Mouse (Mus musculus) lung, adult 2 months (tissue): Measurements from ENCODE around the gene Pde2a. TPM values are rescaled to one million over a fixed set of nuclear protein-coding genes. Genes with fewer than 3 reads are reported as not detected.

Experiments
- DNase-seq: peaks from one replicate; pipeline ENCODE4 v3.0.0; 2022
- H3K4me1 ChIP-seq: fragments of 200-500 bp; 2 replicates; pipeline ENCODE4 v1.6.1; 2011; ENCODE audit warnings: low read length; ENCODE audit not compliant: control insufficient read depth, insufficient read depth
- H3K4me3 ChIP-seq: fragments of 200-500 bp; replicated peaks from 2 replicates; pipeline ENCODE3; 2011; ENCODE audit warnings: low read depth, mild to moderate bottlenecking, control low read depth, low read length; ENCODE audit errors: extremely low read depth
- CTCF ChIP-seq: fragments of 200-500 bp; IDR thresholded peaks from 2 replicates; pipeline ENCODE4 v1.5.1; 2011; ENCODE audit warnings: mild to moderate bottlenecking, low read length, control low read depth; ENCODE audit not compliant: insufficient read depth
- POLR2A ChIP-seq: fragments of 200-500 bp; IDR thresholded peaks from 2 replicates; pipeline ENCODE4 v1.6.1; 2011; ENCODE audit warnings: low read depth, mild to moderate bottlenecking, control low read depth, low read length, borderline replicate concordance; ENCODE audit errors: extremely low read depth
- whole genome bisulfite sequencing: fragments of 180-500 bp; shearing (Covaris S2); methylation state at CpG from one replicate; pipeline ENCODE4 v1.1.7; 2018; 5-methylcytosine and 5-hydroxymethylcytosine counted together
- polyA plus RNA-seq: library from polyadenylated mRNA; depleted of rRNA; stranded (reverse); fragments of >200 nt; gene quantifications from 2 replicates; pipeline ENCODE4 v1.2.3, GENCODE M21; 2012

The Pde2a gene
- polyA plus RNA-seq, 1 experiment = 9.3 TPM

DNA sequence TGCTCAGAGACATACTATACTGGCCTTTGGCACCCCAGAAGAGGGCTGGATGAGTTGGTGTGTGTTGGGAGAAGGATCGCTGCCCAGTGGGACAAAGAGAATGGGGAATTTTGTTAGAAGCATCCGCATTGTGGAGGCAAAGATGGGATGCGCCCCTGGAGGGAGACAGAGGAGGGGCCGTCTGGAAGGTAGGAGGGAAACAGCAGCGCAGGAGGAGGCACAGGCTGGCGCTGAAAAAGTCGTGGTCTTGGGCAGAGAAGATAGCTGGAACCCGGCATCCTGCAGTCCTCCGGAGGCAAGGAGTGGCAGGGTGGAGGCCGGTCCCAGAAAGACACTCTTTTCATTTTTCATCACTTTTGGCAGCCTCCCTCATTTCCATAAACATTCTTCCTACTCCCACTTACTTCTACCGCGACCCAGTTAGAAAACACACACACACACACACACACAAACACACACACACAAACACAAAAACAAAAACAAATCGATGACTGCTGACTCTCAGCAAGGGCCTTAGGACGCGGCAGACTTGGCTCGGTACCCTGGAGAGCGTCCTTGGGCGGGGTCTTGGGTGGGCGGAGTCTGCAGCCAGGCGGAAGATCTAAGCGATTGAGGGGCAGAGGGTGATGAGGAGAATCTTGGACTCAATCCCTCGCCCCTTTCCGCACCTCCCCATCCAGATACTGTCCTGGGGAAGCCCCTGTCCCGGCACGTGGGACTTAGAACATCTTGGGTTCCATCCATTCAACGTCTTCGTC is 2.3 kb upstream of the Pde2a start:
- DNase-seq = no peak
- TF ChIP-seq POLR2A (no peak), CTCF (no peak)
- WGBS = 5% methylated on average over 27 of the region's 27 CpGs
- H3K4me3 ChIP-seq = no peak overlapping the region
- no peaks in the 10 kb centered on the region for H3K4me1 ChIP-seq

DNA sequence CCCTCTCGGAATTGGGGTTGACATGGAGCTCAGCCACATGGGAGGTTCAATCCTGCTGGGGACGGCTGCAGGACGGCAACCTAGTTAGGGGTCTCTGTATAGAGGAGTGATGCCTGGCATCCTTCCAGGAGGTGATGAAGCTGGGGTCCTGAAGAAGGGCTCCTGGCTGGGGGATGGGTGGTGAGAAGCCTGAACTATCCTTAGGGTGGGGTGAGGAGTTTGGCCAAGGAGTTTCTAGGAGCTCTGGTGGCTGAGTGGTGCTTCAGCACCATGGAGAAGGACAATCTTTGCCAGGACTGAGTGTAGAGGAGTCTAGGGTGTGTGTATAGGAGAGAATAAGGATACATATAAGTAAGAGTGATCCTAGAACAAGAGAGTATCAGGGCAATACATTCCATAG is 578 bp downstream of the Pde2a start:
- Histone ChIP-seq H3K4me3 (no peak overlapping the region), H3K4me1 (no peaks in the 10 kb centered on the region)
- DNase-seq = no peak
- TF ChIP-seq POLR2A = no peak
- TF ChIP-seq CTCF = no peak
- WGBS = 28% methylated on average over 3 of the region's 3 CpGs

DNA sequence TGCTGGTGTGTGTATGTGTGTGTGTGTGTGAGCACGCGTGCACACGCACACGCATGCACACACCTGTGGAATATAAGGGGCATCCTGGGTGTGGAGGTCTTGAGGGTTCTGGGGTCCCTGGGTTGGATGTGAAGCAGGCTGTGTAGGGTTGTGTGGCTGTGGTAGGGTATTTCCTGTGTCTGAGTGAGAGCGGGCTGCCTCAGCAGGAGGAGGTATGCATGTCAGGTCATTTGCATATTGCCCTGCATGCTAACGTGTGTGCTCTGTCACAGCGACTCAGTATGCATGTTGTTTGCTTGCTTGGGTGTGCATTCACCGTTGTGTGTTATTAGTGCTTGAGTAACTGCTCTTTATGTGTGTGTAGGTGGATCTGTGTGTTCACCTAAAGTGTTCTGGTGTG is 1.2 kb downstream of the Pde2a start:
- whole genome bisulfite sequencing = 82% methylated on average over 8 of the region's 8 CpGs
- no peaks in the 10 kb centered on the region for H3K4me1 ChIP-seq
- no peak for DNase-seq
- no peak overlapping the region for H3K4me3 ChIP-seq
- TF ChIP-seq POLR2A (no peak), CTCF (no peak)

DNA sequence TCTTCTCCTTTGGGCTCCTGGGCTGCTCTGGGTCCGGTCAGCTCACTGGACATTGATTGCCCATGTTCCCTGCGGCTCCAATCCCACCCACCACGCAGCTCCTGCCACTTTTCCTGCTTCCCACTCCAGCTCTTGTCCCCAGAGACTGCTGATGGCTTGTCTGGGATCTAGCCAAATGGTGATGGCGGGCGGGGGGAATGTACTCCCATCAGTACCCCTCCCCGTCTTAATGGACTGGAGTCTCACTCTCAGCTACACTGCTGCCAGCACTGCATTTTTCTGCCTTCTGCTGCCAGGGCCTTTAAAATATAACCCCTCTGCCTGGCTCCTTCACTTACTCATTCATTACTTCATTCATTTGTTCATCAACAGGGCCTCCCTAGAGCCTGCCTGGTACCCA is 2.5 kb downstream of the Pde2a start:
- Histone ChIP-seq H3K4me1 (no peaks in the 10 kb centered on the region), H3K4me3 (no peak overlapping the region)
- no peak for TF ChIP-seq POLR2A
- no peak for TF ChIP-seq CTCF
- 60% methylated on average over 6 of the region's 6 CpGs for WGBS
- DNase-seq = no peak

DNA sequence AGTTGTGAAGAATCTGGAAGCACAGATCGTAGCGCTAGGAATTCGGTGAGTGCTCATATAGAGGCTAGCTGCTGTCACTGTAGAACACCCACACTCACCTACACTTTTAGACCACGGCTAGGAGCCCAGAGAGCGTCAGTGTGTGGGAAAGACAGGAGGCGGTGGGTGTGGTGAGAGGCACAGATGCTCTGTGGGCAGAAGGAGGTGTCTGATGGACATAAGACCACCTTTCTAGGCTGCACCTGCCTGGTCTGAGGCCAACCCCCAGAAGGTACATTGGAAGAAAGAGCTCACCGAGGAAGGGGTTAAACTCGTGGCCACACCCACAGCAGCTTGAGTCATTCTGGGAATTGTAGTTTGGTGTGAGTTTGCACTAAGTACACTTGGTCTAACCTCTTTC is 5.2 kb downstream of the Pde2a start:
- WGBS = 57% methylated on average over 8 of the region's 8 CpGs
- H3K4me3 ChIP-seq = no peak overlapping the region
- TF ChIP-seq POLR2A (no peak), CTCF (no peak)

DNA sequence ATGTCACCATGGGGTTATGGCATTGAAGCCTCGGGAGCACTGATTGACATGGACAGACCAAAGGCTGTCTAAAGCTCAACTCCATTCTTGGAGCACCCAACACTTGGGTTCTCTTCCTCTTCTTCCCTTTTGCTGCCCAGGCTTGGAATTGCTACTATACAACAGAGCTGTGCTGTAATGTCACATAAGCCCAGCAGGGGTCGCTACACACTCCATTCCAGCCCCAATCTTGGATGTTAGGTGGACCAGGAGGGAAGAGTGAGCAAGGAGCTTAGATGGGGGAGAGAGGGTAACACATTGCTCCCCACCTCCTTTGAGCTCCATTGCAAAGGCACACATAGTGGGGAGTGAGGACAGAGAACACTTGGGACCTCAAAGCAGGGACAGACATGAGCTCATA is 6.2 kb downstream of the Pde2a start:
- 11% methylated on average over 2 of the region's 2 CpGs for WGBS
- Histone ChIP-seq H3K4me1 (no peaks in the 10 kb centered on the region), H3K4me3 (no peak overlapping the region)
- peak; percentile 65 for TF ChIP-seq CTCF
- no peak for TF ChIP-seq POLR2A
- DNase-seq = no peak

More for the DNA sequence above, 5.2 kb downstream of the Pde2a start:
- no peak for DNase-seq
- no peaks in the 10 kb centered on the region for H3K4me1 ChIP-seq

DNA sequence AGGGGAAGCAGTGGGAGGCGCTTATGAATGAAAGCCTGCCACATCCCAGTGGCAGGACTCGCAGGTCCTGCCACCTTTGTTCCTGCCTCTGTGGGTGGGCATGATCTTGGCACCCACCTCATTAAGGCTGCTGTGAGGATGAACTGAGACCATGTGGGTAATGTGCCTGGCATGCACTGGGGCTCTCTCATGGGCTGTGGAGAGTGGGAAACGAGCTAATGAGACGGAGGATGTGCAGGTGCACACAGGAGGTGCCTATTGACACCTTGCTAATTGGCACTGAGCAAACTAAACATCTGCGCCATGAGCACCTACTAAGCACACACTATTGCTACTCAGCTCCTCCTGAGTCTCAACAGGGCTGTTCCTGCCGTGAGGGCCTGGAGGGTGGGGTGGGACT is 13.5 kb downstream of the Pde2a start:
- no peak for DNase-seq
- TF ChIP-seq CTCF (no peak), POLR2A (no peak)
- 56% methylated on average over 6 of the region's 6 CpGs for WGBS
- no peak overlapping the region for H3K4me3 ChIP-seq
- H3K4me1 ChIP-seq = no peaks in the 10 kb centered on the region

GRCm38 (mm10) chr7:101437876-101438275 is 16.4 kb downstream of the Pde2a start:
- H3K4me3 ChIP-seq = no peak overlapping the region
- TF ChIP-seq POLR2A (no peak), CTCF (no peak)
- 3% methylated on average over 1 of the region's 1 CpGs for WGBS
- DNase-seq = no peak
- H3K4me1 ChIP-seq = no peaks in the 10 kb centered on the region

DNA sequence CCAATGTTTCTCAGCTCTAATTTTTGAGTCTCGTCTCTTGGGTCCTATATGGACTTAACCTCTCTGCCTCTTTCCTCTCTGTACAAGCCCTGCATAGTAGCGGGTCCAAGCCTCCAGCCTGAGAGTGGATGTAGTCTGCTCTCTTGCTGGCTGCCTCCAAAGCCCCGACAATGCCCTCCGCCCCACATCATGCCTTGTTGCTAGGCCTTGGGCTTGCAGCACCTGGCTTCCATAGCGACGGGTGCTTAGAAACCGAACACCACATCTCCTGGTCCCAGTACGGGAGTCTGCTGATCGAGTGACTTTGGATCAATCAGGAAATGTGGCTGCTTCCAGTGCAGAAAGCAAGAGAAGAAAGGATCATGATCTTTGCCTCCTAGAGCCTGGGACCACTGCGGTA is 21.6 kb downstream of the Pde2a start:
- 67% methylated on average over 10 of the region's 10 CpGs for WGBS
- H3K4me1 ChIP-seq = no peaks in the 10 kb centered on the region
- TF ChIP-seq CTCF (no peak), POLR2A (no peak)
- no peak for DNase-seq
- H3K4me3 ChIP-seq = no peak overlapping the region

- Histone ChIP-seq H3K4me3 (no peak overlapping the region), H3K4me1 (no peaks in the 10 kb centered on the region)
- WGBS = 85% methylated on average over 4 of the region's 4 CpGs
- DNase-seq = no peak
- TF ChIP-seq POLR2A (no peak), CTCF (no peak)
Measured at GRCm38 (mm10) chr7:101444211-101444610, 22.7 kb downstream of the Pde2a start.

DNA sequence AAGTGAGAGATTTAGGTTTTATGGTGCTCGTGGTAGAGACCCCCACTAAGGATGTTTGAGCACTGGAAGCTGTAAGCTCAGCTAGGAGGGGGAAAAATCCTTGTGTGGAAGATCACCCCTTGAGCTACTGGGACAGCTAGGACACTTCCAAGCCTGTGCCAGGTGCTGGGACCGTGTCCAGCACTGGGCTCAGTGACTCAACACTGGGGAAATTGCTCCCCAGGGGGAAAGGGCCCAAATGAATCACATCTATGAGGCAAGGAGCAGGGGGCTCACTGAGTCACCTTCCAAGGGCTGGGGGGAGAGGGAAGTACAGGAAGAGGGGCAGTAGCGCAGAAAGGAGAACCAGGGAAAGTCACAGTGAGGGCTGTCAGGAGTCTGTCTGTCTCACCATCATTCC is 28.4 kb downstream of the Pde2a start:
- no peak overlapping the region for H3K4me3 ChIP-seq
- 23% methylated on average over 3 of the region's 3 CpGs for WGBS
- TF ChIP-seq POLR2A (no peak), CTCF (no peak)

More for the DNA sequence above, 28.4 kb downstream of the Pde2a start:
- DNase-seq = no peak
- no peaks in the 10 kb centered on the region for H3K4me1 ChIP-seq
